Mouse (Mus musculus) lung, embryonic 15.5 days (tissue): ENCODE measurements around the gene Bach2. TPM values are rescaled to one million over a fixed set of nuclear protein-coding genes. Genes with fewer than 3 reads are reported as not detected.
A peak's percentile ranks its signal among the peaks of the same experiment; 100 is the strongest.

Experiments
- ATAC-seq: fragments of 200-750 bp; cut with Nextera tagmentation; 2 replicates; pipeline ENCODE4 v1.8.0; 2017; ENCODE audit warnings: moderate number of reproducible peaks, borderline replicate concordance; ENCODE audit not compliant: low FRiP score, low TSS enrichment; ENCODE audit errors: extremely low read depth
- H3K27ac ChIP-seq: fragments of 300-500 bp; sonication (generic); 2 replicates; pipeline ENCODE4 v1.5.1; 2015; ENCODE audit warnings: moderate library complexity, mild to moderate bottlenecking, inconsistent platforms
- H3K27me3 ChIP-seq: fragments of 300-500 bp; sonication (generic); 2 replicates; pipeline ENCODE4 v1.6.1; 2015; ENCODE audit warnings: inconsistent platforms
- H3K36me3 ChIP-seq: fragments of 300-500 bp; sonication (generic); 2 replicates; pipeline ENCODE4 v1.6.1; 2015; ENCODE audit warnings: inconsistent platforms
- H3K4me1 ChIP-seq: fragments of 300-500 bp; sonication (generic); 2 replicates; pipeline ENCODE4 v1.6.1; 2015; ENCODE audit warnings: inconsistent platforms
- H3K4me2 ChIP-seq: fragments of 300-500 bp; sonication (generic); 2 replicates; pipeline ENCODE4 v1.6.1; 2015; ENCODE audit warnings: inconsistent platforms, mild to moderate bottlenecking, moderate library complexity
- H3K4me3 ChIP-seq: fragments of 300-500 bp; sonication (generic); 2 replicates; pipeline ENCODE4 v1.5.1; 2015; ENCODE audit warnings: mild to moderate bottlenecking, inconsistent platforms
- H3K9ac ChIP-seq: fragments of 300-500 bp; sonication (generic); 2 replicates; pipeline ENCODE4 v1.6.1; 2015; ENCODE audit warnings: inconsistent platforms
- H3K9me3 ChIP-seq: fragments of 300-500 bp; sonication (generic); 2 replicates; pipeline ENCODE4 v1.6.1; 2016; ENCODE audit warnings: inconsistent platforms
- WGBS: fragments of 180-500 bp; shearing (Covaris S2); methylation state at CpG from one replicate; pipeline ENCODE4 v1.1.7; 2015; 5-methylcytosine and 5-hydroxymethylcytosine counted together
- polyA plus RNA-seq: library from polyadenylated mRNA; unstranded; fragments of >200 nt; fragmentation: Nextera tagmentation; extraction: Ambion mirVana; gene quantifications from 2 replicates; pipeline ENCODE4 v1.2.1, GENCODE M21; 2015

Gene Bach2
- polyA plus RNA-seq, 1 experiment from 2014 or later, result 10.5 TPM

- H3K4me2 ChIP-seq, result no peak overlapping the region
- 79% methylated on average over 6 of the region's 6 CpGs for WGBS
- ATAC-seq, result no peak
- H3K4me1 ChIP-seq, result peaks cover 13% of the 10 kb centered on the region; the same call in 1 of the 2 replicates
- no peak overlapping the region for H3K9ac ChIP-seq
- no peak overlapping the region for H3K27ac ChIP-seq
- no peaks in the 10 kb centered on the region for H3K27me3 ChIP-seq
- no peak overlapping the region for H3K4me3 ChIP-seq
- no peaks in the 10 kb centered on the region for H3K9me3 ChIP-seq
- H3K36me3 ChIP-seq, result no peaks in the 10 kb centered on the region
Measured at GRCm38 (mm10) chr4:32281306-32281705, 42.7 kb downstream of the Bach2 start.

DNA sequence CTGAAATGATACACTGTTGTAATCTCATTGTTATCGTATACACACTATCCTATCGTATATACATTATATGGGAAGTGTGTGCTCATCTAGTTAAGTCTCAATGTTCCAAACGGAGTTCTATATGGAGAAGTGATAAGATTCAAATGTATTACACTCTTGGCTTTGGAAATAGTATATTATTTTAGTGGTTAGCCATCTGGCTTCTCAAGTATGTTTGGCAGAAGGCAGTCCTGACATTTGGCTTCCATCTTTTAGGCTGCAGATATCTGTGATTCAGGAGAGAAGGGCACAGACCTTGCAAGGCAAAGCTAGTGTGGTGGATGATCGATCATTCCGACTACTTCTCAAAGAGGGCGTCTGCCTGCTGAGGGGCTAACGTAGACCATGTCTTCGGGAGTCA lies 47.8 kb downstream of the Bach2 start:
- Histone ChIP-seq H3K9me3 (no peaks in the 10 kb centered on the region), H3K4me1 (peaks cover 39% of the 10 kb centered on the region), H3K27ac (no peak overlapping the region), H3K4me2 (no peak overlapping the region), H3K4me3 (no peak overlapping the region), H3K27me3 (no peaks in the 10 kb centered on the region), H3K9ac (no peak overlapping the region), H3K36me3 (no peaks in the 10 kb centered on the region)
- ATAC-seq, result no peak
- WGBS, result 70% methylated on average over 8 of the region's 8 CpGs

- H3K9ac ChIP-seq, result no peak overlapping the region
- peak; percentile 40; the same call in 1 of the 2 replicates for ATAC-seq
- 0 out of 2 replicates have a peak overlapping the region, but pooled peaks have one; percentile 4 for H3K4me2 ChIP-seq
- no peaks in the 10 kb centered on the region for H3K36me3 ChIP-seq
- 15% methylated on average over 11 of the region's 11 CpGs for WGBS
- H3K4me3 ChIP-seq, result no peak overlapping the region
- peaks cover 56% of the 10 kb centered on the region for H3K4me1 ChIP-seq
- peak overlapping the region; percentile 35; the same call in 1 of the 2 replicates for H3K27ac ChIP-seq
- H3K9me3 ChIP-seq, result no peaks in the 10 kb centered on the region
- no peaks in the 10 kb centered on the region for H3K27me3 ChIP-seq
Measured at GRCm38 (mm10) chr4:32288036-32288860, 49.6 kb downstream of the Bach2 start.

DNA sequence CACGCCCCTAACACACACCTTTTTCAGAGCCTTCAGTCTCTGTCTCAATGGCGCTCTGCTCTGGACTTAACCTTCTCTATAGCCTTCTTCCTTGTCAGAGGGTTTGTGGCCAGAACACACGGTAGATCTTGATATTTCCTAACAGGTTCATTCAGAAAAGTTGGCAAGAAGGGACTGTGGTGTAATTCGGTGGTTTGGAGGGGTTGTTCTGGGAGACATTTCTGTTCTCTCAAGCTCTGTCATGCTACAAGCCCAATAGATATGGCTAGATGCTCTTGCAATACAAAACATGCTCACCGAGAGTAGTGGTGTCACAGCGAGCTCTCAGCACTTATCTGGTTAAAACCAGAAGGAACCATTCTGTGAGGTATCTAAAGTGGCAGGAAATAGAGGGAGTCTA lies 51.2 kb downstream of the Bach2 start:
- H3K27me3 ChIP-seq, result no peaks in the 10 kb centered on the region
- 66% methylated on average over 6 of the region's 6 CpGs for WGBS
- H3K9ac ChIP-seq, result no peak overlapping the region
- no peak overlapping the region for H3K4me3 ChIP-seq
- H3K9me3 ChIP-seq, result no peaks in the 10 kb centered on the region
- H3K36me3 ChIP-seq, result no peaks in the 10 kb centered on the region
- no peak overlapping the region for H3K4me2 ChIP-seq
- 0 out of 2 replicates have a peak overlapping the region, but pooled peaks have one; percentile 55 for H3K27ac ChIP-seq
- peaks cover 66% of the 10 kb centered on the region for H3K4me1 ChIP-seq
- no peak for ATAC-seq

GRCm38 (mm10) chr4:32291406-32291805 lies 52.8 kb downstream of the Bach2 start:
- Histone ChIP-seq H3K36me3 (no peaks in the 10 kb centered on the region), H3K27ac (no peak overlapping the region), H3K4me3 (no peak overlapping the region), H3K9me3 (no peaks in the 10 kb centered on the region), H3K9ac (no peak overlapping the region), H3K4me1 (peaks cover 66% of the 10 kb centered on the region), H3K27me3 (no peaks in the 10 kb centered on the region), H3K4me2 (no peak overlapping the region)
- 51% methylated on average over 4 of the region's 4 CpGs for WGBS
- peak; percentile 36; the same call in 1 of the 2 replicates for ATAC-seq

- H3K4me3 ChIP-seq, result no peak overlapping the region
- 46% methylated on average over 7 of the region's 7 CpGs for WGBS
- H3K9me3 ChIP-seq, result no peaks in the 10 kb centered on the region
- no peaks in the 10 kb centered on the region for H3K36me3 ChIP-seq
- ATAC-seq, result no peak
- no peaks in the 10 kb centered on the region for H3K27me3 ChIP-seq
- H3K27ac ChIP-seq, result no peak overlapping the region
- peaks cover 62% of the 10 kb centered on the region for H3K4me1 ChIP-seq
- no peak overlapping the region for H3K9ac ChIP-seq
- no peak overlapping the region for H3K4me2 ChIP-seq
Measured at GRCm38 (mm10) chr4:32293686-32294265, 55.2 kb downstream of the Bach2 start.

GRCm38 (mm10) chr4:32297071-32297671 lies 58.6 kb downstream of the Bach2 start:
- Histone ChIP-seq H3K36me3 (no peaks in the 10 kb centered on the region), H3K9me3 (no peaks in the 10 kb centered on the region), H3K4me2 (no peak overlapping the region), H3K27ac (no peak overlapping the region; the same call in 1 of the 2 replicates), H3K27me3 (no peaks in the 10 kb centered on the region), H3K9ac (no peak overlapping the region), H3K4me3 (no peak overlapping the region), H3K4me1 (peaks cover 60% of the 10 kb centered on the region)
- 39% methylated on average over 6 of the region's 6 CpGs for WGBS
- peak; percentile 47; the same call in 1 of the 2 replicates for ATAC-seq

- ATAC-seq, result no peak
- Histone ChIP-seq H3K27me3 (no peaks in the 10 kb centered on the region), H3K4me2 (no peak overlapping the region), H3K27ac (no peak overlapping the region), H3K9ac (no peak overlapping the region), H3K4me1 (peaks cover 61% of the 10 kb centered on the region), H3K36me3 (no peaks in the 10 kb centered on the region), H3K4me3 (no peak overlapping the region), H3K9me3 (no peaks in the 10 kb centered on the region)
- 48% methylated on average over 3 of the region's 3 CpGs for WGBS
Measured at GRCm38 (mm10) chr4:32299221-32299620, 60.6 kb downstream of the Bach2 start.

- Histone ChIP-seq H3K9me3 (no peaks in the 10 kb centered on the region), H3K27ac (no peak overlapping the region), H3K9ac (no peak overlapping the region), H3K36me3 (no peaks in the 10 kb centered on the region), H3K4me1 (peaks cover 67% of the 10 kb centered on the region), H3K4me2 (no peak overlapping the region), H3K27me3 (no peaks in the 10 kb centered on the region), H3K4me3 (no peak overlapping the region)
- WGBS, result 83% methylated on average over 3 of the region's 3 CpGs
- ATAC-seq, result no peak
Measured at GRCm38 (mm10) chr4:32299970-32300369, 61.4 kb downstream of the Bach2 start.

DNA sequence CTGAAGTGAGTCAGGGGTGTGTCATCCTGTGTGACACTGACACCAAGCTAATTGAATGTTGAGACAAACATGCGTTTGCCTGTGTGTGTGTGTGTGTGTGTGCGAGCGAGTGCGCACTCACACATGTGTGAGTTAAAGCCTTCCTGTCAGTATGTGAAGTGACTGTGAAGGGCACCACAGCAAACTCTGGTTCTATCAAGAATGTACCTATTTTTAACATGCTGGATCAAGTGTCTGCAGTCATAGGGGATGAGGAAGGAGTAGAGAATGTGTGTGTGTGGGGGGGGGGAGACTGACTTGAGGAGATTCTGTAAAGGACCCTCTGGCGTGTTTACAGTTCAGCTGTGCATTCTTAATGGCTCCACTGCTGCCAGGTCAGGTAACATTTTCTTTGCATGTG lies 64.1 kb downstream of the Bach2 start:
- Histone ChIP-seq H3K9me3 (no peaks in the 10 kb centered on the region), H3K27me3 (no peaks in the 10 kb centered on the region), H3K9ac (no peak overlapping the region), H3K4me2 (peak overlapping the region; percentile 56), H3K4me1 (peaks cover 84% of the 10 kb centered on the region), H3K36me3 (no peaks in the 10 kb centered on the region), H3K4me3 (no peak overlapping the region), H3K27ac (peak overlapping the region; percentile 95)
- no peak for ATAC-seq
- 26% methylated on average over 5 of the region's 5 CpGs for WGBS

DNA sequence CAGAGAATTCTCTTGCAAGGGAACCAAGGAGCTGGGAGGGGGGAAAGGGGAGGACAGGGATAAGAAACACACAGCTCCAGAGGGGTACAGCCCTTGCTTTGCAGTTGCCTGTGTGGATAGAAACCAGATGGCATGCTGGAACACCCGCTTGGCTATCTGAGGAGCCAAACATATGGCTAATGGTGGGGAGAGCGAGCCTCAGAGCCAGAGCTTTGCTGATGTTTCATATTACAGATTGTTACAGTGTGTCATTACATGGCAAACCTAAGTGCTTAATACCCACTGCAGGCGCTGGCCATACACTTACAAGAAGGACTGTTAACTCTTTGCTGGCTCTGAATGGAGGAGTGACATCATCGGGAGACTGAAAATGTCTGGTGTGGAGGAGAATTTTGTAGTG lies 64.5 kb downstream of the Bach2 start:
- Histone ChIP-seq H3K27me3 (no peaks in the 10 kb centered on the region), H3K4me3 (no peak overlapping the region), H3K27ac (peak overlapping the region; percentile 95), H3K9ac (no peak overlapping the region), H3K9me3 (no peaks in the 10 kb centered on the region), H3K4me2 (peak overlapping the region; percentile 56), H3K36me3 (no peaks in the 10 kb centered on the region), H3K4me1 (peaks cover 86% of the 10 kb centered on the region)
- whole genome bisulfite sequencing, result 6% methylated on average over 4 of the region's 4 CpGs
- peak; percentile 75 for ATAC-seq

DNA sequence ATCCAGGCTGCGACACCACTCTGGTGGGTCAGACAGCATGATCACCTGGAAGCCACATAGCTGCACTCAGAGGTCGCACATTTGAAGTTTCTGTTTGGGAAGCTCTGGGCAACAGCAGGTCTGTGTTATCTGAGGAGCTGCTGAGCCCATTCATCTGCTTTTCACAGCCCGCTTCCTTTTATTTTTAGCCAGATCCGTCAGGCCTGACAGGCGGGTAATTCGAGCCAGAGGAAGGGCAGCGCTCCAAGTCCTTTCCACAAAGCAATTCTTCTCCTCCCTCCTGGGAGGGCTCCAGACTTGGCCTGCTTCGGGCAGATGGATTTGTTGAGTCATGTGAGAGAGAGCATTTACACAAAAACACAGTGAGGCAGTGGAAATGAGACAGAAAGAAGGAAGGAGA lies 65.1 kb downstream of the Bach2 start:
- peak overlapping the region; percentile 56 for H3K4me2 ChIP-seq
- ATAC-seq, result peak; percentile 83
- H3K9ac ChIP-seq, result no peak overlapping the region
- H3K27ac ChIP-seq, result peak overlapping the region; percentile 95
- no peaks in the 10 kb centered on the region for H3K36me3 ChIP-seq
- peaks cover 86% of the 10 kb centered on the region for H3K4me1 ChIP-seq
- 0 out of 2 replicates have a peak overlapping the region, but pooled peaks have one; percentile 10 for H3K4me3 ChIP-seq
- WGBS, result under 1% methylated on average over 8 of the region's 8 CpGs
- H3K27me3 ChIP-seq, result no peaks in the 10 kb centered on the region
- no peaks in the 10 kb centered on the region for H3K9me3 ChIP-seq
